Mouse (Mus musculus): ENCODE data around the gene Rsph3b. TPM values are rescaled to one million over a fixed set of nuclear protein-coding genes. Genes with fewer than 3 reads are reported as not detected.
"Not testable (repeated sequence)": the region's sequence is repeated elsewhere in the genome, so short reads cannot be mapped to it uniquely, and the experiment has no call there.

Gene Rsph3b
- polyA plus RNA-seq, 1 experiment from 2014 or later, result 49.8 TPM

DNA sequence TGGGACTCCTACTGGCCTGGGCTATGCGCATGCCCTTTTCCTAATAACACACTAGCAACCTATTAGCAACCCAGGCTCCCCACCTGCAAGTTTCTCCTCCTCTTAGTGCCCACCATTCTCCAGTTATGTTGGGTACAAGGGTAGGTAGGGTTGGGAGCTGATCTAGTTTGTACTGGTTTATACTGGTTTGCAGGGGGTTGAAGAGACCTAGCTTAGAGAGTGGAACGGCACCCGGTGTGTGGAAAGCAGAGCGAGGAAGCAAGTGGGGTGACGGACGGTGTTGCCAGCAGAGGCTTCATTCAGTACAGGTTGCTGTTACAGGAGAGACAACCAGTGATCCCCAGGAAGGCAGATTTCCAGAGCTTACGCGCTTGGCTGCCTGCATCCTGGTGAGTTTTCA is 21.9 kb upstream of the Rsph3b start, which contains the start of gene Rnaset2b:
TSS of gene Rnaset2b (plus strand) at position 301 of the 400 bp plus-strand sequence.
- H3K4me2 ChIP-seq; H3K4me3 ChIP-seq; ATAC-seq (ENCODE audit: low read depth); H3K27me3 ChIP-seq; H3K36me3 ChIP-seq; H3K9ac ChIP-seq; H3K4me1 ChIP-seq (replicated peaks); H3K27ac ChIP-seq (replicated peaks); H3K9me3 ChIP-seq: not testable (repeated sequence)
- WGBS, result 78% methylated on average over 1 of the region's 8 CpGs

- WGBS, result no CpG with 5 or more reads among the region's 1 CpGs
- not testable (repeated sequence) for H3K27me3 ChIP-seq; H3K4me2 ChIP-seq; H3K27ac ChIP-seq (replicated peaks); H3K36me3 ChIP-seq; H3K4me1 ChIP-seq (replicated peaks); H3K9me3 ChIP-seq; H3K4me3 ChIP-seq; H3K9ac ChIP-seq; ATAC-seq (ENCODE audit: low read depth)
Observed at GRCm38 (mm10) chr17:6967673-6968072, 19.2 kb upstream of the Rsph3b start.

DNA sequence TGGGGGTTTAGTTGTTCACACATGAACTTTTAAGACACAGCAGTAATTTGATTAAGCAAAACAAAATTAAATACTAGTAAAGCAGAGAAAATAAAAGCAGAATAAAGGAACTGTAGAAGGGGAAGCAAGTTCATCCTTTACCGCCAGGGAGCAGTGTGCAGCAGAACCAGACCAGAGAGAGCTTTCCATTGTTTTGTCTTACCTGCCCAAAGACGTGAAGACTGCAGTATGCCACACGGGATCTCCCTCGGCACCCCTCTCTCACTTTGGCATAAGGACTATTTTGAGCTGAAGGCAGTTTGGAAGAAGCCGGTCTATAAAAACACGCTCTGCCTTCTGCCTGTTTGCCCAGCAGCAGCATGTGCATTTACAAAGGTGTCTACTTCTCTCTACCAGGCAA is 16.9 kb upstream of the Rsph3b start:
- 23% methylated on average over 6 of the region's 6 CpGs for WGBS
- H3K4me3 ChIP-seq; ATAC-seq (ENCODE audit: low read depth); H3K27me3 ChIP-seq; H3K9ac ChIP-seq; H3K4me1 ChIP-seq (replicated peaks); H3K36me3 ChIP-seq; H3K9me3 ChIP-seq; H3K4me2 ChIP-seq; H3K27ac ChIP-seq (replicated peaks): not testable (repeated sequence)

GRCm38 (mm10) chr17:6962936-6963335 is 14.5 kb upstream of the Rsph3b start:
- WGBS, result 68% methylated on average over 4 of the region's 4 CpGs

DNA sequence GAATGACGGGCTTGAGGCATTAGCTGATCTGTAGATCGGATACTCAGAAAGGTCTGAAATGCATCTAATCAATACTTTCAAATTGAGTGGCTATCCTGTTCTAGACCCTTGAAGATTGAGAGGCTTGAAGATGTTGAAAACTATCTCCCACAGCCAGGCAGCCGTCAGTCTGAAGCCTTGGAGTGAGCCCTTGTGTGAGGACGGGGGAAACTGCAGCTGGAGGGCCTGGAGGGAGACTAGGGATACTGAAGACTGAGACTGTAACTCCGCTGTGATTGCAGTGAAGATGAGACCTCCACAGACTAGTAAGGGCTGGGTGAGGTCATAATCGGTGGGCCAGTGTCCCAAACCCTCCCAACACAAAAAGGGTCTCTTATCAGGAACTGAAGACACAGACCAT is 13.9 kb upstream of the Rsph3b start:
- H3K27ac ChIP-seq (replicated peaks); H3K9me3 ChIP-seq; H3K4me2 ChIP-seq; H3K4me3 ChIP-seq; ATAC-seq (ENCODE audit: low read depth); H3K27me3 ChIP-seq; H3K36me3 ChIP-seq; H3K9ac ChIP-seq; H3K4me1 ChIP-seq (replicated peaks): not testable (repeated sequence)
- WGBS, result 79% methylated on average over 4 of the region's 6 CpGs

More at GRCm38 (mm10) chr17:6962936-6963335, 14.5 kb upstream of the Rsph3b start:
- not testable (repeated sequence) for H3K27me3 ChIP-seq; H3K4me2 ChIP-seq; H3K9ac ChIP-seq; H3K36me3 ChIP-seq; ATAC-seq (ENCODE audit: low read depth); H3K27ac ChIP-seq (replicated peaks); H3K9me3 ChIP-seq; H3K4me1 ChIP-seq (replicated peaks); H3K4me3 ChIP-seq

DNA sequence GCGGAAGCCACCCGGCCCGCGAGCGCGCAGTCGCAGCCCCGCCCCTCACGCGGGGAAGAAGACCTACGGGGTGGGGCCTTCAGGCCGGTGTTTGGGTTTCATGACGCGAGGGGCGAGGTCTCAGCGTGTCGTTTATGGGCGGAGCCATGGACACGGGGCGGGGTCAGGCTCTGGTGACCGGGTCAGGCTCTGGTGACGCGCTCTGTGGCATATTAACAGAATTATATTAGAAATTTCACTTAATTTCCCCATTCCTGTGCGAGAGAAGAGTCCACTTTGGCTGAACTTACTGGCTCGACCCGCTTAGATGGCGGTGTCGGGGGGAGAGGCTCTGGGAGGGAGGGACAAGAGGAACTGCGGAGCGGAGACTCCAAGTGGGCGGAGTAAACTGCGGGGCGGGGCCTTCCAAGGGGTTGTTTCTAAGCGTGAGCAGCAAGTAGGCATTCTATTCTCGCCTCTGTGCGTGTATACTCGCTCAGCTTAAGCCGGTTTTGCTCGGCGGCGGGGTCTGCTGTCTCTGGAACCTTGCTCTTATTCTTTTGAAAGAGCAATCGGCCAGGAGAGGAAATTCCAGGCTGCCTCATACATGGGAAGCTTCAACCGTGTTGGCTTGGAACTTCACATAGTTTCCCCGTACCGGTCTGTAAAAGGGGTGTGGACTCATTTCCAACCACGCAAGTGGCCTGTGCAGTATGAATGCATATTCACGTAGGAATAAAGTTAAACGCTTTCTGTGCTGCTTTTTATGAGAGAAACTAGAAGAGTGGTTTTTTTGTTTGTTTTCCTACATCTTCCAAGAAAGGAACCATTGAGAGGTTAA is 12.9 kb upstream of the Rsph3b start:
- H3K4me3 ChIP-seq, result peak overlapping the region; percentile 50
- H3K9ac ChIP-seq; H3K9me3 ChIP-seq; H3K36me3 ChIP-seq; H3K27ac ChIP-seq (replicated peaks); H3K4me1 ChIP-seq (replicated peaks); H3K27me3 ChIP-seq: not testable (repeated sequence)
- H3K4me2 ChIP-seq, result peak overlapping the region; percentile 47
- peak; percentile 96 for ATAC-seq (ENCODE audit: low read depth)
- WGBS, result 1% methylated on average over 20 of the region's 48 CpGs

DNA sequence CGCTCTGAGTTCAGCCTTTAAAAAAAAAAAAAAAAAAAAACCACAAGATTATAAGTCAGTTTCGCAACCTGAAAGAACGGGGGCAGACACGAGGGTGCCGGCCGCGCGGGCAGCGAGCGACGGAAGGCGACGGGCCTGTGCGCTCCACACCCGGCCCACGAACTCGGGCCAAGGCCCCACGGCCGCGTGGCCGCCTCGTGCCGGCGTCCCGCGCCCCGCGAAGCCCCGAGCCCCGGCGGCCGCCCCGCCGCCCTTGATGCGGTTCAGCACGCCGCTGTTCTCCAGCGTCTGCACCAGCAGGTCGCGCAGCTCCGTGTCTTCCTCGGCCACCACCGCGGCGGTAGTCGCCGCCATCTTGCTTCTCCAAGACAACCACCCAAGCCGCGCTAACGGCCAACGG is 12.3 kb upstream of the Rsph3b start, which contains the start of gene Tagap1:
TSS of gene Tagap1 (minus strand) at position 381 of the 400 bp plus-strand sequence.
- peak within 1 kb of the TSS; percentile 56 for H3K4me2 ChIP-seq
- WGBS, result 2% methylated on average over 26 of the region's 51 CpGs
- not testable (repeated sequence) for H3K9me3 ChIP-seq; ATAC-seq (ENCODE audit: low read depth); H3K27me3 ChIP-seq; H3K4me1 ChIP-seq (replicated peaks); H3K36me3 ChIP-seq
- H3K27ac ChIP-seq (replicated peaks), result 0 out of 2 replicates have a peak within 1 kb of the TSS, but pooled peaks have one; percentile 49
- H3K9ac ChIP-seq, result peak within 1 kb of the TSS; percentile 71
- peak within 1 kb of the TSS; percentile 50 for H3K4me3 ChIP-seq

- H3K36me3 ChIP-seq; H3K27me3 ChIP-seq; H3K4me1 ChIP-seq (replicated peaks); H3K27ac ChIP-seq (replicated peaks); ATAC-seq (ENCODE audit: low read depth); H3K9me3 ChIP-seq: not testable (repeated sequence)
- peak overlapping the region; percentile 56 for H3K4me2 ChIP-seq
- H3K9ac ChIP-seq, result peak overlapping the region; percentile 71
- H3K4me3 ChIP-seq, result peak overlapping the region; percentile 50
- WGBS, result 2% methylated on average over 12 of the region's 12 CpGs
Observed at GRCm38 (mm10) chr17:6960349-6960748, 11.9 kb upstream of the Rsph3b start.

- H3K9ac ChIP-seq; H3K27ac ChIP-seq (replicated peaks); H3K9me3 ChIP-seq; H3K27me3 ChIP-seq; H3K4me1 ChIP-seq (replicated peaks); H3K36me3 ChIP-seq; ATAC-seq (ENCODE audit: low read depth): not testable (repeated sequence)
- Histone ChIP-seq H3K4me3 (peak overlapping the region; percentile 50), H3K4me2 (peak overlapping the region; percentile 56)
- WGBS, result 73% methylated on average over 5 of the region's 6 CpGs
Observed at GRCm38 (mm10) chr17:6959543-6960259, 11.2 kb upstream of the Rsph3b start.

DNA sequence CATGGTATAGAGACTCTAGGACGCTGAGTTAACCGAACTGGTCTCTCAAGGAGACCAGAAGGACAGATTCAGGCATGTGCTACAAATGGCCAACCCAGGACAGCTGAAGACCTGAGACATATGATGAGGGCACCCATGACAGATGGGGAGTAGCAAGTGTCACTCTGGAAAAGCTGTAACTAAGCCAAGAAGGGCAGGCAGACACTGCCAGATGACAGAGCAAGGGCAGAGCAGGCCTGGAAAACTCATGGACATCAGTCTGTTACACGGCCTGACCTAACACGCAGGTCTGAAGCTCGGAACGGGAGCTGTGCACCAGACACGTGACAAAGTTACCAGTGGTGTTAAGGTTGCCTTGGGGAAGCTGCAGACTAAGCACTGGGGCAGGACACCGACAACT is 10.4 kb upstream of the Rsph3b start:
- 87% methylated on average over 7 of the region's 8 CpGs for WGBS
- H3K9me3 ChIP-seq; ATAC-seq (ENCODE audit: low read depth); H3K36me3 ChIP-seq; H3K27ac ChIP-seq (replicated peaks); H3K9ac ChIP-seq; H3K4me3 ChIP-seq; H3K4me1 ChIP-seq (replicated peaks); H3K4me2 ChIP-seq; H3K27me3 ChIP-seq: not testable (repeated sequence)

GRCm38 (mm10) chr17:6948769-6949228 is 317 bp upstream of the Rsph3b start:
- H3K9ac ChIP-seq, result peak overlapping the region; percentile 72
- H3K36me3 ChIP-seq; H3K9me3 ChIP-seq; H3K27me3 ChIP-seq; H3K4me1 ChIP-seq (replicated peaks): not testable (repeated sequence)
- H3K27ac ChIP-seq (replicated peaks), result peak overlapping the region; percentile 88
- H3K4me2 ChIP-seq, result peak overlapping the region; percentile 63
- peak overlapping the region; percentile 54 for H3K4me3 ChIP-seq
- peak; percentile 45; the same call in 1 of the 2 replicates for ATAC-seq (ENCODE audit: low read depth)
- WGBS, result 19% methylated on average over 9 of the region's 9 CpGs

DNA sequence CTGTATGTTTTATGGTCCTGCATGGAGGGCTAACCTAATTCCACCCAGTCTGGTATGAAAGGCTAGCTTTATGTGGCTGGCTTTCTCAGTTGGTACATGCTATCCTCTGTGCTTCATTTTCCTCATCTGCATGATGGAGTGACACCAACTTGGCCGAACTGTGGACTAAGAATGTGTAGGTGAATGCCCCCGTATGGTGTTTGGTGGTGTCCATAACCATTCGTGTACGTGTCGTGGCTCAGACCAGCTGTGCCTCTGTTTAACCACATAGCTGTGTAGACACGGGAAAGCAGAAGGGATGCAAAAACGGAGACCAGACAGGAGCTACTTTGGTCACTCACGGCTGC is 872 bp downstream of the Rsph3b start:
- H3K27me3 ChIP-seq; H3K27ac ChIP-seq (replicated peaks): not testable (repeated sequence)
- WGBS, result no CpG with 5 or more reads among the region's 8 CpGs

More for the DNA sequence above, 872 bp downstream of the Rsph3b start:
- Histone ChIP-seq H3K4me2 (peak overlapping the region; percentile 63), H3K9ac (0 out of 2 replicates have a peak overlapping the region, but pooled peaks have one; percentile 72), H3K4me3 (peak overlapping the region; percentile 54)
- H3K9me3 ChIP-seq; H3K4me1 ChIP-seq (replicated peaks); H3K36me3 ChIP-seq: not testable (repeated sequence)
- ATAC-seq (ENCODE audit: low read depth), result peak; percentile 1; the same call in 1 of the 2 replicates

Measured in neural tube, embryonic 13.5 days (tissue).